Mouse (Mus musculus) erythroblast, embryonic 14.5 days (primary cell): ENCODE measurements around the gene Casc4. TPM values are rescaled to one million over a fixed set of nuclear protein-coding genes. Genes with fewer than 3 reads are reported as not detected.

Experiments
- H3K27me3 ChIP-seq: 2 replicates; pipeline ENCODE4 v1.6.1; 2012; ENCODE audit warnings: inconsistent platforms; ENCODE audit not compliant: control insufficient read depth
- H3K36me3 ChIP-seq: 2 replicates; pipeline ENCODE4 v1.6.1; 2012; ENCODE audit warnings: mild to moderate bottlenecking, inconsistent platforms; ENCODE audit not compliant: control insufficient read depth
- H3K4me1 ChIP-seq: 2 replicates; pipeline ENCODE4 v1.6.1; 2012; ENCODE audit warnings: inconsistent platforms; ENCODE audit not compliant: control insufficient read depth
- H3K4me3 ChIP-seq: replicated peaks from 2 replicates; pipeline ENCODE3; 2012; ENCODE audit warnings: moderate library complexity, mild to moderate bottlenecking, inconsistent platforms
- H3K9me3 ChIP-seq: 2 replicates; pipeline ENCODE4 v1.6.1; 2012; ENCODE audit warnings: low read length, inconsistent platforms, mixed read lengths; ENCODE audit not compliant: control insufficient read depth
- GATA1 ChIP-seq: IDR thresholded peaks from 2 replicates; pipeline ENCODE4 v1.6.1; 2012; ENCODE audit warnings: low read length, inconsistent platforms, mixed read lengths
- TAL1 ChIP-seq: IDR thresholded peaks from 3 replicates; pipeline ENCODE4 v1.6.1; 2012; ENCODE audit warnings: low read length, inconsistent platforms, mixed read lengths
- polyA plus RNA-seq: library from polyadenylated mRNA; stranded (reverse); fragments of >175 nt; gene quantifications from 2 replicates; pipeline ENCODE4 v1.2.3, GENCODE M21; 2012

Casc4 gene
- polyA plus RNA-seq, 1 experiment: not detected

GRCm38 (mm10) chr2:121956224-121957018, 89.7 kb downstream of the Casc4 start:
- Histone ChIP-seq H3K27me3 (no peaks in the 10 kb centered on the region), H3K9me3 (no peaks in the 10 kb centered on the region), H3K36me3 (peaks cover 26% of the 10 kb centered on the region), H3K4me1 (peaks cover 27% of the 10 kb centered on the region), H3K4me3 (peak overlapping the region; percentile 82)
- TF ChIP-seq TAL1: no peak
- TF ChIP-seq GATA1: no peak

DNA sequence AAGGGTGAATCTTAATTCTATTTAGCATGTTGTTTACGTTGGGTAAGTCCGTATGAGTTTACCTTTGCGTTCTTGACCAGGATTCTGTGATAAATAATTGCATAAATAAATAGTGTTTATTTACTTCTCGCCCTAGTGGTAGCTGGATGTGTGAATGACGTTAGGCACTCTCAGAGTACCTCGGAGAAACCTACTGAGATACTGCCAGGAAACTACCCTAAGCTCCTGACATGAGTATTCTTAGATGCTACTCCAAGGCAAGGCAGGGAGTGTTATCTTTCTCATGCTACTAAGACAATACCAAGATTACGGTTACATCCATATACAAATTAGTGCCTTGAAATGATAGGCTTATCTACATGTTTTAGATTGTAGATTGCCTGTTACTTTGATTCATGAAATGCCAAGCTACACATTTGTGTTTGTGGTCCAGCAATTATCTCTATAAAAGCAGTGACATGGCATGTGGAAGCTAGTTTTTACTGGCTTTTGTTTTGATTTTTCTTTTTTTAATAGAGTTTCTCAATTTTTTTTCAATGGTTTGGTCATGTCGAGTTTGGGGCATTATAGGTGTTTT, 90.5 kb downstream of the Casc4 start:
- Histone ChIP-seq H3K36me3 (peaks cover 33% of the 10 kb centered on the region), H3K27me3 (no peaks in the 10 kb centered on the region), H3K4me1 (peaks cover 27% of the 10 kb centered on the region), H3K4me3 (peak overlapping the region; percentile 82), H3K9me3 (no peaks in the 10 kb centered on the region)
- TF ChIP-seq GATA1: no peak; the same call in 1 of the 2 replicates
- TF ChIP-seq TAL1: no peak

Other genes starting within 250 kb of the Casc4 start
- gene Frmd5, start 59.9 kb upstream of the Casc4 start, polyA plus RNA-seq: 0.03 TPM in 1 of 2 replicates, not detected in the other
- gene Ctdspl2, start 89.0 kb downstream of the Casc4 start, polyA plus RNA-seq: 0.12 and 0.15 TPM in 2 replicates
- not detected in 2 replicates for gene Mageb3, start 89.1 kb downstream of the Casc4 start, polyA plus RNA-seq
- gene Eif3j1, start 161.6 kb downstream of the Casc4 start, polyA plus RNA-seq: 23.2 and 31.3 TPM in 2 replicates